Mouse (Mus musculus) neutrophil, adult 59 days (primary cell): ENCODE results near the gene Chrna5. TPM values are rescaled to one million over a fixed set of nuclear protein-coding genes. Genes with fewer than 3 reads are reported as not detected.

Experiments used
- total RNA-seq, 2 experiments: library from RNA; stranded (reverse); gene quantifications; 1 replicate in 1 of 2; 2 replicates in 1 of 2; pipeline ENCODE4 v1.2.4; 2023

Gene Chrna5
- not detected for total RNA-seq

GRCm38 (mm10) chr9:54980674-54981073, at the start of gene Chrna5:
Chrna5 (plus strand) TSS chr9:54980880.

GRCm38 (mm10) chr9:54950575-54951321, 29.9 kb upstream of the Chrna5 start, which contains the start of the genes Psma4 and AY074887:
Psma4 (plus strand) TSS chr9:54950790.
AY074887 (minus strand) TSS chr9:54950998.

GRCm38 (mm10) chr9:55026275-55026663, 45.6 kb downstream of the Chrna5 start, which contains the start of gene Chrna3:
Chrna3 (minus strand) TSS chr9:55026562.

GRCm38 (mm10) chr9:55048211-55048880, 67.7 kb downstream of the Chrna5 start, which contains the start of gene Chrnb4:
Chrnb4 (minus strand) TSS chr9:55048779.

Other genes with a start within 250 kb of the Chrna5 start
- gene Wdr61, start 246.4 kb upstream of the Chrna5 start, total RNA-seq: 10 to 100 TPM; 30.3 to 33.8 TPM
- not detected for gene Crabp1, start 216.1 kb upstream of the Chrna5 start, total RNA-seq
- 10 to 100 TPM; 31.5 to 39.6 TPM for gene Ireb2, start 117.1 kb upstream of the Chrna5 start, total RNA-seq
- under 1 TPM; 0.07 to 0.09 TPM for gene Hykk, start 63.6 kb upstream of the Chrna5 start, total RNA-seq
- gene Psma4, start 30.1 kb upstream of the Chrna5 start, total RNA-seq: 100 to 1,000 TPM in 1 of 2 experiments, 10 to 100 TPM in 1; 75.4 to 100 TPM
- not detected for gene AY074887, start 29.9 kb upstream of the Chrna5 start, total RNA-seq
- not detected for gene Chrna3, start 45.7 kb downstream of the Chrna5 start, total RNA-seq
- gene Chrnb4, start 67.9 kb downstream of the Chrna5 start, total RNA-seq: under 1 TPM; 0.09 to 0.16 TPM
- 10 to 100 TPM; 34.8 to 36.6 TPM for gene Ube2q2, start 168.0 kb downstream of the Chrna5 start, total RNA-seq
- gene Fbxo22, start 228.0 kb downstream of the Chrna5 start, total RNA-seq: 10 to 100 TPM; 30.1 to 33.2 TPM